Mouse (Mus musculus): Measurements from ENCODE around the gene Grifin.

The Grifin gene

DNA sequence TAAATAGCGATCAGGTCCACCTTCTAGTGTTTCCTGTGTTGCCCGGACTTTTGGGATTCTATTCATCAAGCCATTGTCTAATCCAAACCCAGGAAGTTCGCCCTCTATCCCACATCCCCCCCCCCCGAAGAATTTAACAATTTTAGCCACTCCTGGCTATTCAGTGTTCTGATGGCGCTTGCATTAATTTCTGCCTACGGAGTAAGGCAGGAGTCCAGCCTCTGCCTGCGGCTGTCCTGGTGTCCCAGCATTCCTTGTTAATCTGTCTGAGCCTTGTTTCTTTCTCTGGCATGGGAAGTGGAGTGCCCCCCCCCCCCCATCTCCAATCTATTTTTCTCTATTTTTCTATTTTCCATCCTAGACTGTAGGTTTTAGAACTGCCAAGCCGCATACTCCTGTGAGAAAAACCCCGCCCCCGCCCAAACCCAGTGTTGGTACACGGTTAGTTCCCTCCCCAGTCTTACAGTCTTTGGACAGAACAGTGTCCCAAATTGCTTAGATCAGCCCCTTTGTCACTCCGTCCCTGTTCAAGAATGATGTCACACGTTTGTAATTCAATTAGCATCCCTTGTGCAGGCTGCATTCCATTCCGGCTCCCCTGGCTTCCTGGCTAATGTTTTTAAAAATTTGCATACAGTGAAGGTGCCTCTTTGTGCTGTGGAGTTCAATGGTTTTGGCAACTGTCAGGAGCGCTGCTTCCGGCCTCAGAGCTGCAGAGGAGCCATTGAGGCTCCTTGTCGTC, 15.4 kb downstream of the Grifin start:
- peak; percentile 67 for ATAC-seq (ENCODE audit: low TSS enrichment)

DNA sequence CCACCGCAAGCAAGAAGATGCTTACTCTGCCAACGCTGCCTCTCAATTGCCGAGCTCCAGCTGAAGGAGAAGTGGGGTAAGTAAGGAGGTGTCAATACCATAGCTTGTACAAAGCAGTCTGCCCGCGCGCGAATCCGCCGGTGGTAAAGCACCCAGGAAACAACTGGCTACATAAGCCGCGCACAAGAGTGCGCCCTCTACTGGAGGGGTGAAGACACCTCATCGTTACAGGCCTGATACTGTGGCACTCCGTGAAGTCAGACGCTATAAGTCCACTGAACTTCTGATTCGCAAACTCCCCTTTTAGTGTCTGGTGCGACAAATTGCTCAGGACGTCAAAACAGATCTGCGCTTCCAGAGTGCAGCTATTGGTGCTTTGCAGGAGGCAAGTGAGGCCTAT, 18.5 kb downstream of the Grifin start:
- ATAC-seq (ENCODE audit: low TSS enrichment), result no peak

DNA sequence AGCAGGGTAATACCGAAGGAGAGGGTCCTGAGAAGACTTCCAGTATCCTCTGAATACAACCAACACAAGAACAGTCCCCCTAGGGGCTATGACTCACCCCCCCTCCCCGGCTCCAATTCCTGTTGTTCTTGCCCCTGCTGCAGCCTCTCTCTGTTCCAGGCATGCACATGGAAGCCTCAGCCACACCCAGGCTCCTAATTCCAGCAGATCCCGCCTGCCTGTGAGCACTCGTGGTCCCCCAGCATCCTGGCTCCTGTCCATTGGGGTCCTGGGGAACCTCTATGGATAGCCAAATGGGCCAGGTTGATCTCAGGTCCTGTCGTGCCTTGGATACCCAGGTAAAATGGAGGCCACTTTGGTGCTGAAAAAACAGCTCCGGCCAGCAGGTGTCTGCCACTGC, 19.2 kb downstream of the Grifin start:
- ATAC-seq (ENCODE audit: low TSS enrichment), result no peak

DNA sequence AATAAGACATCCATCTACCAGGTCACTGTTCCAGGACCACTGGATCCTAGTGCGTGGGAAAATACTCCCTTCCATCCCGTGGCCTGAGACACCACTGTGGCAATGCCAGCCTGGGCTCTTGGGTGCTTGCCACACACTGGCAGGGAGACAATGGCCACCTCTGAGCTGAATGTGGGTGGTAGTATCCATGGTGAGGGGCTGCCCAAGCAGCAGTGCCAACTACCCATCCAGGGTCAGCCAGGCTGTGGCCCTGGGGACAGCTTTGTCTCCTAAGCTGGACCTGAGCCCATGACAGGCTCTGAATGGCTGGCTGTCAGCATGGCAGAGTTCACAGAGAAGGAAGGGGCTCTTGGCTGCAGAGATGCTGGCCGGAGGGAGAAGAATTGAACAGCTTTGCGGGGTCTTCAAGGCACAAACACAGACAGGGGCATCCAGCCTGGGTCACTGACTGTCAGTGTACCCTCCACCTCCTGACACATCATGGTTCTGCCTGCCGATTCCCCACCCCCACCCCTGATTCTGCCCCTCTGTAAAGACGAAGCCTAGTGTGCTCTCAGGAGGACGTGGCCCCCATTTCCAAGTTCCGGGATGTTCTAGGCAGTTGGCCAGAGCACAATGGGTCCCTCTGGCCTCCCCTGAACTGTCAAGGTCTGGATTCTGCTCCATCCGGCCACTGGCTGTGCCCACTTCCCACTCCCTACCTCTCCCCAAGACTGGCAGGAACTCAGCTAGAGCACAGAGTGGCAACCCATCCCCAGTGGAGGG, 21.9 kb downstream of the Grifin start:
- peak; percentile 47 for ATAC-seq (ENCODE audit: low TSS enrichment)

DNA sequence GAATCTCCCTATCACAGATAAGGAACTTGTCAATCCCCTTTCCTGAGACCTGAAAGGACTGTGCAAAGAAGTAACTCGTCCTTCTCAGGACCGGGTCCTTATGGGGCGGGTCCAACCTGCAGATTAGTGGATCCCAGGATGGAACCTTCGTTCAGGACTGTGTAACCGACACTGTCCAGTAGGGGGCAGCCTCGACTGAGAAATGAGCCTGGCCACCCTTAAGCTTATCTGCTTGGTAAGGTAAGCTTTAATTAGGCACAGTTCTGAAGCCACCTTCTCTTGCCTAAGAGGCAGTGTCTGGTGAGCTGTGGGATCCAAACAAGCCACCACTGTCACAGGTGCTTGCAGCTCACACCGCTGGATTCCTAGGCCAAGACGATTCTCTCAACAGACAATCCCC, 24.8 kb downstream of the Grifin start:
- ATAC-seq (ENCODE audit: low TSS enrichment), result peak; percentile 51

DNA sequence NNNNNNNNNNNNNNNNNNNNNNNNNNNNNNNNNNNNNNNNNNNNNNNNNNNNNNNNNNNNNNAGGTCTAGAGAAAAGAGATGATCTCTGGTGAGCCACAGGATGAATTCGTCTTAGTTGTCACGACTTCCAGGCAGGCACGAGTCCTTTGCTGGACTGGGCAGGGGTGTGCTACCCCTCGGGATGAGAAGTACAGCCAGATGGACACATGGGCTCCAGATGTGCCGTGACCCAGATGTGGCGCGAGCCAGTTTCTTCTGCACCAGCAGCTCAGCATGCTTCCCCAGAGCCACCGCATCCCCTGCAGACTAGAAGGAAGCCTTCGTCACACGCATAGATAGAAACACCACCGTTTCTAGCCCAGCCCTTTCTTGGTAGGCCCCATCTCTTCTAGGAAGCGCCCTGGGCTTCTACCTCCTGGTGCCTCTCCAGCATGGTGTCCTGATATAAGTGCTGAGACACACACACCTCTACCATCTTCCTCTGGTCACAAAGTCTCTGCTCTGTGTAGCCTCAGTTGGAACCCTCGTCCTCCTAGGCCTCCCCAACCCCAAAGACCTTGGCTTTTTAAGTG, 26.7 kb downstream of the Grifin start:
- ATAC-seq (ENCODE audit: low TSS enrichment), result no peak

DNA sequence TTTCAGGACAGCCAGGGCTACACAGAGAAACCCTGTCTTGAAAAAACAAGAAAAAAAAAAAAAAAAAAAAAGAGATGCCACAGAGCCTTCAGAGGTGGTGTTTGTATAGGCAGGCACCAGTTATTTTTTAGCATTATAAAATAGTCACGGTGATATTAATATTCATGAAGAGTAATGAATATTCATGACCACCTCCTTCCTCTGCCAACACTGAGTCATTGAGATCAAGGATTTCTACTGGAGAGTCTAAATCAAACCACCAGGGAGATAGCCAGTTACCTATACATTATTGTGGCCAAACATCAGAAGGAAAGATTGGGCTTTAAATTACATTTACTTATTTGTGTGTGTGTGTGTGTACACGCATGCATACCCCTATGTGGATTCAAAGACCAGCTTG, 38.1 kb downstream of the Grifin start:
- peak; percentile 52; the same call in 1 of the 2 replicates for ATAC-seq (ENCODE audit: low TSS enrichment)

DNA sequence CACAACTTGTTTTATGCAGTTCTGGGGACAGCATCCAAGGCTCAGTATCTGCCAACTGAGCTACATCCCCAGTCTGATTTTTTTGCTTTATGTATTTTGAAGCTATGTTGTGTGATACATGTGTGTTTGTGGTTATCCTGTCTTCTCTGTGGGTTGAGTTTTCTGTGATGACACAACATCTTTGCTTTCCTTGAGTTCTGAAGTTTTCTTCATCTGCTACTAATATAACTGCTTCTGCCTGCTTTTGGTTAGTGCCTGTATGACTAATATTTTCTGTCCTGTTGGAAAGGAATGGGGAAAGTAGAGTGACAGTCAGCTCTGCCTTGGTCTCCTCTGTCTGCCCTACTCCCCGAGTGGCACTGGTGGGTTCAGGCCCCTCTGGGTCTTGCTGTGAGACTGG, 43.7 kb downstream of the Grifin start:
- no peak for ATAC-seq (ENCODE audit: low TSS enrichment)

DNA sequence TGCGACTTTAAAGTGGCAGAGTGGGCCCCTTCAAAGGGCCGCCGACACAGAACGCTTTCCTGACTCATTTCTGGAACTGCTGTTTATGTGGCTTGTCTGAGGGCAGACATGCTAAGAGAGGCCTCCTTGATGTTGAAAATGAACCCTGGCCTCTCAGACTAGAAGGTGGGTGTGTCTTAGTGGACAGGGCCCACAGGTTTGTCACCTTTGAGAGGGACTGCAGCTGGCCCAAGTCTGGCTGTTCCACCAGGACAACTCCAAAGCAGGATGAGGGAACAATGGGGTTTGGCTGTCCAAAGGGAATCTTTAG, 47.0 kb downstream of the Grifin start:
- no peak for ATAC-seq (ENCODE audit: low TSS enrichment)

DNA sequence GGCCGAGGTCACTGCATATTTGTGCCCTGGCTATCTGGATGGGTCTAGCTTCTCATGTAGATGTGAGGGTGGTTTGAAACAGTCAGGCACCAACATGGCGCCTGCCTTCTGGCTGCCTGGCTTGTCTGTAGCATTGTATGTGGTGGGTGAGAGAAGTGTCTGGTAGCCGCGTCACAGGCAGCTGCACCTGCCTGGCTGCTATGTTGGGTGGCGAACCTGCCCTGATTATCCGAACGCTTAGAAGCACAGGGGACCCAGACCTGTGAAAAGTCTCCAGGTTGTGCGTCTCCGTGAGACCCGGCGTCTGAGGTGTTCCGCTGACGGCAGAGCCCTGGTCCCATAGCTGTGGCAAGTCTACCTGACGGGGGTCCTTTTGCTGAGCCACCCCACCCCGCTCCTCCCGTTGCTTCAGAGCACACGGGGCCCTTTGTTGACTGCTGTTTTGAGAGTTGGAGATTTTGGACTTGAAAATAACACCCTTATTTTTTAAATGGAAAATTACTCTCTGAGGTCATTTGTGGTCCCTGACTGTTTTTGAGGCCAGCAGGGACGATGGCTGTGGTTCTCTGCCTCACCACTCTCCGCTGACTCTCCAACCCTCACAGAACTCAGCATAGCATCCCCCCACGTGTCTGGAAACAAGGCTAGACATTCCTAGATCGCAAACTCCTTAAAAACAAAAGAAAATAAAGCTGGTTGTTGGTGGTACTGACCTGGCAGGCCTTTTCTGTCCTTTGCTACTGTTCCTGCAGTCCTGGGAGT, 47.5 kb downstream of the Grifin start:
- ATAC-seq (ENCODE audit: low TSS enrichment), result no peak

DNA sequence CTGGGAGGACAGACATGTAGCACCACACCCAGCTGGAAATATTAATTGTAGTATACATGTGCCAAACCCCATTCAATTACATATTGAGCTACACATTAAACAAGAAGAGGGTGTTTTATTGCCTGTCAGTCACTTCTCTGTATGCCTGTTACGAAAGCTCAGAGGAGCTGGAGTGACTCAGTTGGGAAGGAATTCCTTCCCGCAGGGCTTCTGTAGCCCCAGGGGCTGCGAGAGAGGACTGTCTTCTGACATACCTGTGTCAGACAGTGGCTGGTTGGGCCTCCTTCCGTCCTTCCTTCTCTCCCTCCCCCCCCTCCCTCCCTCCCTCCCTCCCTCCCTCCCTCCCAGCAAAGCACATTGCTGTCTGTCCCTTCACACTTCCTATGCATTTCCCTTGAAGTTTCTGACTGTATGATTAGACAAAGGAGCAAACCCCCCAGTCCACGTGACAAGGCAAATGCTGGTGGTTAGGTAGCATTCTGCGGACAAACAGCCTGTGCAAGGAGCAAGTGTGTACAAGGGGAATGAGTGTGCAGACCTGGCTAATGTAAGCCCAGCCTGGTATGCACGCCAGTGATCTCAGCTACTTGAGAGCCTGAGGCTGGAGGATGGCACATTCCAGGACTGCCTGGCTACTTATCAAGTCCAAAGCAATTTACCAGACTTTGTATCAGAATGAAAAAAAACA, 49.9 kb downstream of the Grifin start:
- ATAC-seq (ENCODE audit: low TSS enrichment), result no peak

DNA sequence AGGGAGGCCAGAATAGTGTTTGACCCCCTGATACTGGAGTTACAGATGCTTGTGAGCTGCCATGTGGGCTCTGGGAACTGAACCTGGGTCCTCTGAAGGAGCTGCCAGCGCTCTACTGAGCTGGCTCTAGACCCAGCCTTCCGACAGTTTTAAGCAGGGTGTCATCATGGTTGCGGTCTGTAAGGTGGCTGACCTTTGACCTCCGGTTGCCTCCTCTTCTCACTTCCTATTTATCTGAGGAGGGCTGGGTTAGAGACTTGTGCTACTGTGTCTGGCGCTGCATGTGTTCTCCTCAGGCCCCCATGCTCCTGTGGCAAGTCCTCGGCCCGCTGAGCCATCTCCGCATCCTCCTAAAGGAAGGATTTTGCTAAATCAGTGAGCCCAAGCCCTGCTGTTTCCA, 51.0 kb downstream of the Grifin start:
- no peak for ATAC-seq (ENCODE audit: low TSS enrichment)
